Mouse (Mus musculus) olfactory bulb, adult 2 months (tissue): ENCODE results near the gene Smim4.

Experiments
- CTCF ChIP-seq: fragments of 200-500 bp; IDR thresholded peaks from 2 replicates; pipeline ENCODE4 v1.5.1; 2012; ENCODE audit warnings: low read depth, mild to moderate bottlenecking, low read length, moderate library complexity; ENCODE audit not compliant: insufficient read depth
- POLR2A ChIP-seq: fragments of 200-500 bp; IDR thresholded peaks from 2 replicates; pipeline ENCODE4 v1.6.1; 2012; ENCODE audit warnings: mild to moderate bottlenecking, low read depth, low read length, moderate library complexity; ENCODE audit not compliant: insufficient read depth

- TF ChIP-seq POLR2A: no peak
- no peak for TF ChIP-seq CTCF
These were observed 13.2 kb downstream of the Smim4 start for GRCm38 (mm10) chr14:31115522-31115921.
